Mouse (Mus musculus): ENCODE results near the gene Timp3.

The Timp3 gene

GRCm38 (mm10) chr10:86329241-86329882 lies 29.2 kb downstream of the Timp3 start:
- DNase-seq, result no peak

- DNase-seq, result no peak
These were observed 31.0 kb downstream of the Timp3 start for GRCm38 (mm10) chr10:86330993-86331680.

GRCm38 (mm10) chr10:86331681-86332281 lies 31.6 kb downstream of the Timp3 start:
- DNase-seq, result peak; percentile 55

GRCm38 (mm10) chr10:86332942-86333341 lies 32.8 kb downstream of the Timp3 start:
- no peak for DNase-seq

GRCm38 (mm10) chr10:86334581-86334980 lies 34.4 kb downstream of the Timp3 start:
- no peak for DNase-seq

- no peak for DNase-seq
These were observed 36.3 kb downstream of the Timp3 start for GRCm38 (mm10) chr10:86336506-86336905.

- DNase-seq, result no peak
These were observed 37.1 kb downstream of the Timp3 start for GRCm38 (mm10) chr10:86337239-86337638.

GRCm38 (mm10) chr10:86338121-86338715 lies 38.0 kb downstream of the Timp3 start:
- peak; percentile 11 for DNase-seq

- DNase-seq, result no peak
These were observed 38.9 kb downstream of the Timp3 start for GRCm38 (mm10) chr10:86339121-86339520.

- peak; percentile 93 for DNase-seq
These were observed 39.6 kb downstream of the Timp3 start for GRCm38 (mm10) chr10:86339649-86340379.

- DNase-seq, result no peak
These were observed 40.2 kb downstream of the Timp3 start for GRCm38 (mm10) chr10:86340421-86340820.

- no peak for DNase-seq
These were observed 40.9 kb downstream of the Timp3 start for GRCm38 (mm10) chr10:86340991-86341527.

GRCm38 (mm10) chr10:86341589-86341988 lies 41.4 kb downstream of the Timp3 start:
- peak; percentile 79 for DNase-seq

- DNase-seq, result no peak
These were observed 42.0 kb downstream of the Timp3 start for GRCm38 (mm10) chr10:86342151-86342550.

GRCm38 (mm10) chr10:86342713-86343112 lies 42.5 kb downstream of the Timp3 start:
- no peak for DNase-seq

- no peak for DNase-seq
These were observed 43.2 kb downstream of the Timp3 start for GRCm38 (mm10) chr10:86343362-86343761.

GRCm38 (mm10) chr10:86343931-86344330 lies 43.8 kb downstream of the Timp3 start:
- DNase-seq, result no peak

- DNase-seq, result no peak
These were observed 44.5 kb downstream of the Timp3 start for GRCm38 (mm10) chr10:86344654-86345053.

GRCm38 (mm10) chr10:86345645-86346044 lies 45.5 kb downstream of the Timp3 start:
- no peak for DNase-seq

- DNase-seq, result no peak
These were observed 46.2 kb downstream of the Timp3 start for GRCm38 (mm10) chr10:86346235-86346840.

- DNase-seq, result no peak
These were observed 51.1 kb downstream of the Timp3 start for GRCm38 (mm10) chr10:86351287-86351686.

- DNase-seq, result no peak
These were observed 52.3 kb downstream of the Timp3 start for GRCm38 (mm10) chr10:86352521-86352920.
